Mouse (Mus musculus) kidney, adult 8-10 months (tissue): ENCODE data around the gene Btbd35f22.
"Not testable (repeated sequence)": the region's sequence is repeated elsewhere in the genome, so short reads cannot be mapped to it uniquely, and the experiment has no call there.

Experiments
- DNase-seq, 2 experiments: peaks; one replicate each; pipeline ENCODE4 v3.0.0; 2022

Gene Btbd35f22

GRCm38 (mm10) chrX:32047529-32047928 is at the start of gene Btbd35f22:
Gene Btbd35f22 (plus strand): TSS chrX:32047829.
- DNase-seq = not testable (repeated sequence)
